Mouse (Mus musculus) adrenal gland, postnatal 36 days (tissue): ENCODE measurements around the gene Tmem117. TPM values are rescaled to one million over a fixed set of nuclear protein-coding genes. Genes with fewer than 3 reads are reported as not detected.

Experiments used
- DNase-seq, 2 experiments: peaks; one replicate each; pipeline ENCODE4 v3.0.0; 2021; ENCODE audit warnings: mixed read lengths in 1 of 2
- total RNA-seq, 2 experiments: library from RNA; stranded (reverse); gene quantifications; 2 replicates each; pipeline ENCODE4 v1.2.3; 2021

Tmem117 gene
- total RNA-seq, 2 experiments from 2014 or later: 4.2 to 5.1 TPM

- no peak for DNase-seq
Observed at GRCm38 (mm10) chr15:95145118-95145517, 516.1 kb downstream of the Tmem117 start.

Other genes starting within 250 kb of the Tmem117 start
- 1 to 10 TPM; 1.7 to 4.3 TPM for gene Adamts20, start 163.8 kb upstream of the Tmem117 start, total RNA-seq
- 1 to 10 TPM; 4.2 to 4.5 TPM for gene Pus7l, start 85.7 kb upstream of the Tmem117 start, total RNA-seq
- 10 to 100 TPM; 13.0 to 15.2 TPM for gene Irak4, start 85.6 kb upstream of the Tmem117 start, total RNA-seq
- gene Twf1, start 39.3 kb upstream of the Tmem117 start, total RNA-seq: 10 to 100 TPM; 92.6 to 95.1 TPM